Mouse (Mus musculus) testis, postnatal 10 days (tissue): ENCODE results near the gene Ppp2r2d.

Experiments used
- DNase-seq: peaks from one replicate; pipeline ENCODE4 v3.0.0; 2021; ENCODE audit warnings: low spot score

Ppp2r2d gene

DNA sequence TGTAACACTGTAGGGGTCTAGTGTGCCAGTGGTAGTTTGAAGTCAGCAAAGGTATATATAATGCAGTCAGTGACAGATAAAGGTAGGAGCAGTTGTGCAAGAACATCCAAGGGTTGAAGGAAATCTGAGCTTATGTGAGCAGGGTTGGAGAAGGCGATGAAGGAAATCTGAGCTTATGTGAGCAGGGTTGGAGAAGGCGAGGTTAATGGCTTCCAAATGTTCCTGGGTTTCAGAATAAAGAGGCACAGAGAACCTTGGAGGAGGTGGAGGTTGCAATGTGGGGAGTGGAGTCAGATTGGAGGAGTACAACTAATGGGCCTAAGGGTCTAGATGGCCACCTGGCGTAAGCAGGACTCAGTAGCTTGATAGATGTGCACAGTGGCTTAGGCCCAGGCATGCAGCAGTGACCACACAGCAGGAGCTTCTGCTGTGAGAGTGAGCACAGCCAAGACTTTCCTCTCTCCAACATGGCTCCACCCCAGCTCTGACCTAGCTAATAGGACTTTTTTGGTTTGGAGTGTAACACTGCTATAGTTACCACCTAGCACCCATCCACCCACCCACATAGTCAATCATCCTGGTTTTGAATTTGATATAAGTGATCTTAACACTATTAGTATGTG is 18.2 kb downstream of the Ppp2r2d start:
- DNase-seq = no peak

DNA sequence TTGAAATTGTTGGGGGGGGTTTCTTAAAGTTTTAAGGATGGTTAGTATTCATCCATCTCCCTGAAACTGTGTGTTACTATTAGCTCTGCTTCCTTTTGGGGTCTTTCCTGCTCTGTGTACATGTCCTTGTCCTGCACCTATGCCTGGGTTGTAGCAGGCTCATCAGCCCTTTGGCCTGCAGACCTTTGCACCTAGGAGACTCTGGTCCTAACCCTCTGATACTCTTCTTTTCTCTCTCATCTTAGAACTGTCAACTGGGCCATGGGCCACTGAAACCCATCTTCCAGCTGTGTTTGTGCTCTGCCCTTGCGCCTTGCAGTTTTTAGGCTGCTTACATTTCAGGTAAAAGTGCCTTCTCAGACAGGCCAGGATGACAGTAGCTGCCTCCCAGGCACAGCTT is 18.9 kb downstream of the Ppp2r2d start:
- no peak for DNase-seq

DNA sequence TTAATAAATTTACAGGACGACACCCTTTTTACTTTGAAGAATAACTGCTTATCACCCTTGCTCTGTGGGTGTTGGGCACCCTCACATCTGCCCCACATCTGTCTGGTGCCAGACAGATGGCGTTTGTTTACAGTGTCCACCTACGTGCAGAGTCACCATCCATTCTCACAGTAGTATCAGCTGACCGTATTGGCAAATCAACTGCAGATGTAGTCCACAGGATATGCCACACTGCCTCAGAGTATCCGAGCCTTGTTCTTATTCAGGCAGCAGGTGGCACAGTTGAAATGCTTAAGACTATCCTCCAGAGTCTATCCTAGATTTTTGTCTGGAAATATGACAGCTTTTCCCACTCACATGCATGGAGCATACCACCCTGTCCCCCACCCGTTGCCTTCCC is 21.4 kb downstream of the Ppp2r2d start:
- no peak for DNase-seq

DNA sequence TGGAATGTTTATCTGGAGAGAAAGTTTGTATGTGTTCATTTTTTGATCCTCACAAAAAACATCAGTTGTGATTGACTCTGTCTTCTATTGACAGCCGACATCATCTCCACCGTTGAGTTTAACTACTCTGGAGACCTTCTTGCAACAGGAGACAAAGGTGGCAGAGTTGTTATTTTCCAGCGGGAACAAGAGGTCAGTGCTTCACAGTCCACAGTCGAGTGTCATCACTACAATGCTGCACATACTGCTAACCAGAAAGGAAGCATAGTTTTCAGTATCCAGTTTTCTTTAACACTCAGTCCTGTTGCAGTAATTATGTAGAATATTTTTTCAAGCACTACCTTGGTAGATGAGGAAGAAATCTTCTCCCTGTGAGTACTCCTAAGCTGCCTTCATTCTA is 22.4 kb downstream of the Ppp2r2d start:
- no peak for DNase-seq

DNA sequence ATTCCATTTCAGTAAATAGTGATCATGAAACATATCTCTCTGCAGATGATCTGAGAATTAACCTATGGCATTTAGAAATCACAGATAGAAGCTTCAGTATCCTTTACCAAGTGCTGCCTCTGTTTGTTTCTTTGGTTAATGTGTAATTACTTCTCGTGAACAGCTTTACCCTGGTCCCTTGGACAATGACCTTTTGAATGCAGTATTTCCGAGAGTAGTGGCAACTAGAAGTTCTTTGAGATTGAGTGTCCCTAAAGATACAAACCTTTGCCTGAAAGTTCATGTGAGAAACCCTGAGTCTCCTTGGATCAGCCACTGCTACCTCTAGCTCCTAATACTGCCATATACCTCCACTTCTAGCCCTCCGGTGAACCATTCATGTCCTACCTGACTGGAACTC is 27.1 kb downstream of the Ppp2r2d start:
- DNase-seq = no peak

DNA sequence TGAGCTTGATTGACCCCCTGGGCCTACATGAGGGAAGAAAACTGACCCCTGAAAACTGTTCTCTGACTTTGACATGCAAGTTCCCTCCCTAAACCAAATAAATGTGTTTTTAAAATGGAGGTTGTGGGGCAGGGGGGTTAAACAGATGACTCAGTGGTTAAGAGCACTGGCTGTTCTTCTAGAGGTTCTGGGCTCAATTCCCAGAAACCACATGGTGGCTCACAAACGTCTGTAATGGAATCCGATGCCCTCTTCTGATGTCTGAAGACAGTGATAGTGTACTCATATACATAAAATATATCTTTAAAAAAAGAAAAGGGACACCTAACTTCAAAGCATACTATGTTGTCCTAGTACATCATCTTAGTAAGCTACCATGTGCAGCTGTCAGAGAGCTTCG is 29.2 kb downstream of the Ppp2r2d start:
- DNase-seq = no peak

DNA sequence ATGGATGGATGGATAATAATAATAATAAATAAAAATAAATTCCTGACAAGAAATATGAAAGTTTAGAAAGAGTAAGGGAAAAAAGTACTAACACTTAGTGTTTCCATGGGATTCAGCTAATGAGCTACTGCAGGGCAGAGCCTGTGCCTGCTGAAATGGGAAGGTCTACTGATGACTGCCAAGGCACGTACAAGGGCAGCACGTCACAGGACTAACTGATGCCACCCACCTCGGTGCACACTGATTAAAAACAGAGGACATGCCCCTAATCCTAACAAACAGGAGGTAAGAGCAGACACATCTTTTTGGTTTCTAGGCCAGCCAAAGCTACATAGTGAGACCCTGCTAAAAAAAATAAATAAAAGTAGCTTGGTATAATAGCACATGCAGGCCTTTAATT is 37.8 kb downstream of the Ppp2r2d start:
- no peak for DNase-seq

DNA sequence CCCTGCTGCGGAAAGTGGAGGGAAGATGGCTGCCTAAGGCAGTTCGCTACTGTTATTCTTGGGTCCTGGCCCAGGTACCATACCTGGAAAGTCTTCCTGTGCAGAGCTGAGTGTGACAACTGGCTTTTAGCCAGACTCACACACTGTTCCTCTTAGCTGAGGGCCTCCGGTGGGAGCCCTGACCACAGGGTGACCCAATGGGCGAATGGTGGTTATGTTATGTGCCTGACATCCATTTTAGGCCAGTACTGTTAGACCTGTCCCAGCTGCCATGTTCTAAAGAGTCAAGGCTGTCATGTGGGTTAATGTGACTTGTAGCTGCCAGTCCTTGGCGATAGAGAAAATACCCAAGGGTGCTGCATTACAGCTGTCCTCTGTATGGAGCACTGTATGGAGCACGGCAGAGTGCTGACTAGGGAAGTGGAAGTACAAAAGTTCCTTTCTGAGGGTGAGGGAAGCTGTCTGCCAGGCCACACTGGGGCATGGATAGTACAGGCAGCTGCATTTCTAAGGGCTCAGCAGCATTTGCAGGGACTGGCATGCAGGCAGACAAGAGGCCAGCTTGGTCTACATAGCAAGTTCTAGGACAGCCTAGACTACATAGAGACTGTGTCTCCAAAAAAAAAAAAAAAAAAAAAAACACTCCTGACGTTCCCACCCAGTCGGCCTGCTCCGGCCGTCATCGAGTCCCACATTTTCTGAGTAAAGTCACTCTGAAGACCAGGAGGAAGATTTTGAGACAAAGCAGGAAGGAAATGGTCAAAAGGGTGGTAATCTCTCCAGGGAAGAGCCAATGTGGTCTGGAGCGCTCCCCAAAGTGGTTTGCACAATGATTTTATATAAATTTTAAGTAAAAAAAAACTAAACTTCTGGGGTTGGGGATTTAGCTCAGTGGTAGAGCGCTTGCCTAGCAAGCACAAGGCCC is 39.7 kb downstream of the Ppp2r2d start:
- DNase-seq = no peak

DNA sequence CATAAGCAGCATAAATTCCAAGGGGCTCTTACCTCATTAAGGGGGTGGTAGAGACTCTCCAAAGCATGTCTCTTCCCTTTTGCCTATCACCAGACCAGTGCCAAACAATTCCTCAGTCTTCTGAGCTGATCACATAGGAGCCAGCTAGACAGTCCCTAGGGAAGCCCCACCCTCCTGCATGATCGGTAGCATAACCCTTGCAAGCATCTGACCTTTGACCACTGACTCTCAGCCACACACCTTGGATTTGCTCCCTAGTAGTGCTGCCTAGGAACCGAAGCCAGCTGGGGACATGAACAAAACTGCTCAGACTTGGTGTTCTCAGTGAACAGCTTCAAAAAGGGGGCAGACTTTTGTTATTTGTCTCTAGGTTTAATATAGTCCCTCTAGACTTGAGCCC is 52.2 kb downstream of the Ppp2r2d start:
- DNase-seq = no peak

DNA sequence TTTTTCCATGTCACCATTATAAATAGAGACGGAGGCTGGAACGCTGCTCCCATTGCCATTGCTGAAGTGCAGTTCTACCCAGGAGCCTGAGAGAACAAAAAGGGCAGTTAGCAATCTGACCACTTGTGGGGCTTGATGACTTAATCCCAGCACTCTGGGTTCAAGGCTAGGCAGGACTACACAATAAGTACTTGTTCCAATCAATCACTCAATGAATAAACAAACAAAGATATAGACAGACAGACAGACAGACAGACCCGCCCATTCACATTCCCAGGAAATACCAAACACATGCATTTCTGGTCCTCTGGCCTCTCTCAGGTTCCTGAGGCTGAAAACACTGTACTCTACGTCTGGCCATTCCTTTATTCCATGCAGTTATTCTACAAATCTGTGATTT is 52.9 kb downstream of the Ppp2r2d start:
- DNase-seq = no peak

DNA sequence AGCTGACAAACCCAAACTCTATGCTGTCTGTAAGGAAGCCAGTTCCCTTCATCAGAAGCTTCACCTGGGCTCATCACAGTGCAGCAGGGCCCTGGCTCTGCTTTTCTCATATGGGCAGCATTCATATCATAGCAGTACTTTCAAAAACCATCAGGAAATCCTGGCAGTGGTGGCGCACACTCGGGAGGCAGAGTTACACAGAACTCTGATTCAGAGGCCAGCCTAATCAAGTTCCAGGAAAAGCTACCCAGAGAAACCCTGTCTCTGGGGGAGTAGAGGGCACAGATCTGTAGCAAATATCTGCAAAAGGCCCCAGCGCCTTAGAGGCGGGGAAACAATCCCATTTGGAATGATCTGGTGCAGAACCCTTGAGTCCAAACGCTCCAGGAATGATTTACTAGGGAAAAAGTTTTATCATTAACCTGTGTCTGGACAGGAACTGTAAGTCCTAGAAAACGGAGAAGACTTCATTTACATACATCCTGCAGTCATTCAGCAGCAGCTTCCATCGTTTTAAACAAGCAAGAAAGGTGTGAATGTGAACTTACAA is 58.1 kb downstream of the Ppp2r2d start:
- DNase-seq = no peak

DNA sequence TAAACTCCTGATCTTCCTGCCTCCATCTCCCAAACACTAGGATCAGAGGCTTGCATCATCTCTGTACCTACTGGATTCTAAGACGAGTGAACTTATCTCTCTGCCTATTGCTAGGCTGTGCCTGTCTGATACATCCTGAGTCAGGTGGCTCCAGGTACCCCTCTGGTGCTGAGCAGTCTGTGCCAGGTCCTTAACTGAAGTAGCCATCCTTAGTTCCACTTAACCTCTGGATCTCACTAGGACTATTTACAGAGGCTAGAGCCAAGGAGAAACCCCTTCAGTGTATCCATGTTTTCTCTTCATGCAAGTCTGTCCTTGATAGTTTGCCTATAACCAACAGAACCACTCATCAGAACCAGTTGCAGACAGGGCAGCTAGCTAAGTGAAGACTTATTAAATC is 60.6 kb downstream of the Ppp2r2d start:
- no peak for DNase-seq

DNA sequence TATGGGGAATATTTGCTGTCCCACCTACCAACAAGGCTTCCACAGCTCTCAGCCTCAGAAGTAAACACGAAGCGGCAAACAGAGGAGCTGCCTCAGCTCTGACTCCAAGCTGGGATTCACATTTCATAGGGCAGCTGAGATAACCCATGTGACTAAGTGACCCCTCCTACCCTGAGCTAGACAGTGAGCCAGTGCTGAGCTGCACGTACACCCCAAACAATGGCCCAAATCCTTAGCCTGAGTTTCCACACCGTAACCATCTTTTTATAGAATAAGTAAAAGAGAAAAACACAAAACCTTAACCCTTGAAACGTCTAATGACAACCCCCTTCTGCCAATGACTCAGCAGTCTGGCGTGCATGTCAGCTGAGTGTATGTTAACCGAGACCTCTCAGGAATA is 61.2 kb downstream of the Ppp2r2d start:
- no peak for DNase-seq

DNA sequence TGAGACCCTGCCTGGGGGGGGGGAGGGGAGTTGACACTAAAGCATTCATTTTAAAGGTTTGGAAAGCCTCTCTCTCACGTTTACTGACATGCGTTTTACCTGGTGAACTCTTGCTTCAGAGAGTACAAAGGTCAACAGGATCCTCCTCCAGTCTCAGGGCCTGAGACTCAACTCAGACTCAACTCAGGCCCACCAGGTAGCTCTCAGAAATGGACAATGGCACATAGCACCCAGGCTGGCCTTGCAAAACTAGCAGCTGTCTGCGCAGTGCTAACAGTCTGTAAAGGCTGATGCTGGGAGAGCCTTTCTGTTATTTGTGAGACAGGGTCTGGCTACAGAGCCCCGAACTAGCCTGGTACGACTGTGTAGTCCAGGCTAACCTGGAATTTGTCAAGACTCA is 62.1 kb downstream of the Ppp2r2d start:
- no peak for DNase-seq

DNA sequence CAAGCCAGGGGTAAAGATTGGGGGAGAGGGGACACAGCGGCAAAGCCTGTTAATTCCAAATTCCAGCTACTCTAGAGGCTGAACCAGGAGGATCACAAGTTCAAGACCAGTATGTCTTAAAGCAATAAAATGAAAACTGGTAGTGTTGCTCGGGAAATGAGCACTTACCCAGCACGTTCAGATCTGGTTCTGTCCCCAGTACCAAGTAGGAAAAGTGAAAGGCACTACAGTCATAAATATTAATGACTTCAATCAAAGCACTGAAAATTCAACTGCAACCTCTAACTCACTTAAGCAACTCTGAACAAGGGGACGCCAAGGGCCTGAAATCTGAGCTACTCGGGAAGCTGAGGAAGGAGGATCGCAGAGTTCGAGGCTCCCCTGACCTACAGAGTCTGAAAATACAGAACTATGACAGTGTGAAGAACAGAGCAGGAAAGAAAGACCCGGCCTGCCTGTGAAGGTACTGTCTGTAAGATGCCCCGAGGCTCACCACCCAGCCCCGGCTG is 62.9 kb downstream of the Ppp2r2d start:
- no peak for DNase-seq

DNA sequence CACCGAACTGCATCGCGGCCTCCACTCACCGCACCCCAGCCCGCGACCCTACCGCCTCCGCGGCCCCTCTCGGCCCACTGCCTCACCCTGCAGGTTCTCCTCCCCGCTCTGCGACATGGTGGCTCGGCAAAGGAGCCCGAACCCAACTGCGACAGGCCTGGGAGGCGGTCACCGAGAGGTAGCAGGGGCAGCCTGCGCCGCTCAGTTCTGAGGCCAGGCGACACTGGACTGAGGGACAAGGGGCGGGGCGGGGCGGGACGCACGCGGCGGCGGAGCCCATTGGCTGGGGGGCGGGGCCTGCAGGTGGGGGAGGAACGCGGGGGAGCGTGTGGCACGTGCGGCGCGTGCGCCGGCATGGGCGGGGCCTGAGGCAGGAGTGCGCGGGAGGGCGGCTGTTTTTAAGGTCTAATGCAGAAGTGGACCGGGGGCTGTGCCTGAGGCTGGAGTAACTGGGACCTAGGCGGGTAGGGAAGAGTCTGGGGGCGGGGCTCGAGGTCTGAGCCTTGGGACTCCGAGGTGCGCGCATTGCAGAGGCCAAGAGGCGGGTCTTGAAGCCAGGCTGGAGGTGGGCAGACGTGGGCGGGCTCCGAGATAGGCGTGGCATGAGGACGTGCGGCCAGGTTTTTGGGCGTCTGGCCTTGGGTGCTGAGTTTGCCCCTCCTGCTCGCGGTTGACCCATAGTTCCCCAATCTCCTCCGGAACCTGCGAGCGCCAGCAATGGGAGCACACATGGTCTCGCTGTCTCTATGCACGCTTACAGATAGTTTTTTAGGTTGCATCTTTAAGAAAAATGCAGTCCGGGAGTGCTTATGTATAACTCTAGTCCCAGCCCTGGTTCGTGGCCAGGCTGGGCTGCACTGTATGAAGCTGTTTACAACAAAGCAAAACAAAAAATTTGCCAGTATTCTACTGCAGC is 63.7 kb downstream of the Ppp2r2d start, which contains the start of gene Bnip3:
TSS of gene Bnip3 (minus strand) at position 243 of the 916 bp plus-strand sequence.
- peak; percentile 96 for DNase-seq

DNA sequence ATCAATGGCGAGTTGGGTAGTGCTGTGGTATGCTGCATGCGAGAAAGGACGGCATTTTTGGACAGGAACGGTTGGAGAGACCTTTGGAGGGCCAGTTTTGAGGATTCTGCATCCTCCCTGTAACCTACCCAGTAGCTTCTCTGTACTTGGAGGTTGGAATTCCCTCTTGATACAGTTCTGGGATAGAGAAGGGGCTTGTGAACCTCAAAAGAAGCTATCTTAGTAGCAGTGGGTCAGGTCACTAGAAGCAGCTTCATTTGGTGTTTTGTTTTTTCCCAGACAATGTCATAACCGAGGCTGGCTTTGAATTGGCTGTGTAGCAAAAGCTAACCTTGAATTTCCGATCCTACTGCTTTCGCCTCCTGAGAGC is 64.3 kb downstream of the Ppp2r2d start:
- no peak for DNase-seq

DNA sequence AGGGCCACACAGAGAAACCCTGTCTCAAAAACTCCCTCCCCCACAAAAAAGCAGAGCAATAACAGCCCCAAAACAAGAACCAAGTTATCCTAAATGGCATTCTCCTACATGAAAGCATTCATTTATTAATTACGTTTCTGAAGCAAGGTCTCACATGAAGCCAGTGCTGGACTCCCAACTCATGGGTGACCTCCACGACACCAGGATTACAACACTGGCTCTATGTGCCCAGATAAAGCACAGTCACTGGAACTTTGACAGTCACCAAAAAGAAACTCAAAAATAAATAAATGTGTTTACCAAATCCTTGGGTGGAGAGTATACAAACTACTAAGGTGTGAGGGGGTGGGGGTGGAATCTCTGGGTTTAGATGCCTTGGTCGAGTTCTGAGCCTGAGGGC is 67.7 kb downstream of the Ppp2r2d start:
- DNase-seq = no peak

DNA sequence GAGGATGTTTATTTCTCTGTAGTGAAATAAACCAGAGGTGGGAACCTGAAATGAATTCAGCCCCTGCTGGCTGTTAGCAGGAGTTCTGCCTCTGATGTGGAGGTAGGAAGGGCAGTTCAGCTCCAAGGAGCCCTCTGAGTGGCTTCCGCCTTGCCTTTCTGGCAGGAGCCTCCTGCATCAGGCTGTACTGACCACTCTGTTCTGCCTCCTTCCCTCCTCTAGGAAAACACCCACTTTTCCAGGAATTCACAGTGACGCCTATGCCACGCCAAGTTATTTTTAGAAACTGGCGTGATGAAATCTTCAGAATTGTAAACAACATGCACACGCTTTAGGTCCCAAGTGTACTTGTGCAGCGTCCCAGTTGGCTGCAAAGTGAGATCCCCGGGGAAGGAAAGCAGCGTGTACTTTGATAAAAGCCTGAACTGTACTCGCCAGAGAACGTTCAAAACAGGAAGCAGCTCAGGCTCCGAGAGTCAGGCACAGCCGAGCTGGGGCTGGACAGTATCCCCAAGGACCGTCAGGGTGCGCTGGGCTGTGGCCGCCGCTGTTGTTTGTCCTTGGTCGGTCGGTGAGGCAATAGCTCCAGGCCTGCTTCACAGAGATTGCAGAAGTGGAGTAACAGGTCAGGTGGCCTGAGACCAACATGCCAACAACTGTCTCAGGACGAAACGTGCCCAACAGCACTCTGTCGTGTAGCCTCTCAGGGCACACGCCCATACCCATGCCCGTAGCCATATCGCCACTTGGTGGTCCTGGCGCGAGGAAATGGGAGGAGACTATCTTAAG is 73.5 kb downstream of the Ppp2r2d start:
- peak; percentile 76 for DNase-seq

DNA sequence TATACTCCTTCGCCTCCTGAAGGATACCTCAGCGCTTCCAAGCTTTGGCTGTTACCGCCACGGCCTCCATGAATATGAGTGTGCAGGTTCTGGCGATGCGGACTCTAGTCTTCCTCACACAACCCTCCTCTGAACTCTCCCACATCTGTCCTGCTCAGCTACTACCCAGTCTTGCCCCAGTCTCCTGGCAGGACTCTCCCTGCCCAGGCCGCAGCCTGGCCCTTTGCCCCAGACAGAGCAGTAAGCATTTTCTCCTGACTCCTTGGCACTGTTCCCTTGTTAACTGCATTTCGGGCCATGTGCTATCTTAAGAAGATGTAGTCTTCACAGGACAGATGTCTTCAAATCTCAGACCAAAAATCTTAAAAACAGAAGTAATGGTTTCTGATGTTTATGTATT is 75.7 kb downstream of the Ppp2r2d start:
- DNase-seq = no peak

DNA sequence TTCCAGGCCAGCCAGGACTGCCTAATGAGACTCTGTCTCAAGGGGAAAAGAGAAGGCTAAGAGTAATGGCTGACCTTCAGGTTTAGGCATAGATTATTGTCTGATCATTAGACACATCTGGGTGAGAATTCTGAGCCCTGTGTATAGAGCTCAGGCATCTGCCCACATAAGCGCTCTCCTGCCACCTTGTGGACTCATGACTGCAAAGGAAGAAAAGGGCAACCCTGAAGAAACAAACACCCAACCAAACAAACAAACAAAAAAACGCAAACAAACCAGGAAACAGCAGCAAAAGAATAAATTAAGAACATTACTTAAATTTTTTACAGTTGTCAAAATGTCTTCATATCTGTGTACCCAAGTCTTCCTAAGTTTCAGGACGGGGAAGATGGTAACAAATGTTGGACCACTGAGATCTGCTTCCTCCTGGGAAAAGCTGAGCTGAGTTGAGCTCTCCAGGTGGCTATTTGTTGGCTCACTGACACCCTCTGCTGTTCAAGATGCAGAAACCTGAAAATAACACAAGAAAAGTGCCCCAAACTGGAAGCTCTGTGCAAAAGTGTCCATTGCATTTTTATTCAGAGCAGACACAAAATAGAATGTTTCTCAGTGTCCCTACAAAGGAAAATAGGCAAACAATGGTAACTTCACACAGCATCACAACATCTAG is 78.0 kb downstream of the Ppp2r2d start:
- peak; percentile 53 for DNase-seq
